Mouse (Mus musculus): ENCODE results near the gene Comtd1. TPM values are rescaled to one million over a fixed set of nuclear protein-coding genes. Genes with fewer than 3 reads are reported as not detected.
A peak's percentile ranks its signal among the peaks of the same experiment; 100 is the strongest.

Gene Comtd1
- polyA plus RNA-seq (2015; fragmentation: Nextera tagmentation; extraction: Ambion mirVana): 67.3 and 70.5 TPM in 2 replicates

- Histone ChIP-seq H3K4me3 (ENCODE audit: low read depth, low read length) (peak within 1 kb of the TSS; percentile 63), H3K9me3 (ENCODE audit: control insufficient read depth) (no peaks in the 10 kb centered on the region), H3K9ac (ENCODE audit: low read depth, low read length) (peak within 1 kb of the TSS; percentile 52), H3K4me2 (replicated peaks; ENCODE audit: low read depth) (peak within 1 kb of the TSS; percentile 91), H3K27ac (ENCODE audit: low read depth, low read length) (peak within 1 kb of the TSS; percentile 74), H3K27me3 (replicated peaks; ENCODE audit: control insufficient read depth, insufficient read depth, low read length) (no peaks in the 10 kb centered on the region), H3K4me1 (replicated peaks; ENCODE audit: control insufficient read depth, insufficient read depth, low read length) (no peaks in the 10 kb centered on the region; the same call in 1 of the 2 replicates), H3K36me3 (ENCODE audit: control insufficient read depth, insufficient read depth) (peaks cover 38% of the 10 kb centered on the region)
- ATAC-seq: peak; percentile 87
- peak; percentile 100 for TF ChIP-seq CTCF (IDR thresholded peaks at IDR 0.05; ENCODE audit: low read depth)
- under 1% methylated on average over 51 of the region's 51 CpGs for WGBS
Measured at GRCm38 (mm10) chr14:21848166-21849154, at the start of gene Comtd1. Comtd1 (minus strand) TSS chr14:21848977.

DNA sequence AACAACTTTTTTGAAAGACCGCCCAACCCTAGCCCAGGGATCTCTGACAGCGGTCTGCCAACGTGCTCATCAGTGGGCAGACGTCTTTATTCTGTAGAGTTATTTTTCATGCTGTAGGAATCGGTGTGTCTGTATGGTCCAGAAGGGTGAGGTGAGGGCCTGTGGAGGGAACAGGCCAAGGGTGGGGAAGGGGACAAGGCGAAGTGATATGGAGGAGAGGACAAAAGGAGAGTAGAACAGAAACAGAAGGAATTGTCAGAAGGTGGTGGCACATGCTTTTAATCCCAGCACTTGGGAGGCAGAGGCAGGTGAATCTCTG lies 43.5 kb upstream of the Comtd1 start:
- H3K4me3 ChIP-seq (ENCODE audit: low read depth, low read length): no peak overlapping the region
- TF ChIP-seq CTCF (IDR thresholded peaks at IDR 0.05; ENCODE audit: low read depth): no peak
- no peaks in the 10 kb centered on the region for H3K36me3 ChIP-seq (ENCODE audit: control insufficient read depth, insufficient read depth)
- no peak for ATAC-seq
- H3K4me1 ChIP-seq (replicated peaks; ENCODE audit: control insufficient read depth, insufficient read depth, low read length): no peaks in the 10 kb centered on the region
- no peaks in the 10 kb centered on the region for H3K27me3 ChIP-seq (replicated peaks; ENCODE audit: control insufficient read depth, insufficient read depth, low read length)
- H3K9ac ChIP-seq (ENCODE audit: low read depth, low read length): no peak overlapping the region
- WGBS: 56% methylated on average over 6 of the region's 6 CpGs
- no peak overlapping the region for H3K4me2 ChIP-seq (replicated peaks; ENCODE audit: low read depth)
- H3K9me3 ChIP-seq (ENCODE audit: control insufficient read depth): no peaks in the 10 kb centered on the region
- H3K27ac ChIP-seq (ENCODE audit: low read depth, low read length): no peak overlapping the region

- Histone ChIP-seq H3K36me3 (ENCODE audit: control insufficient read depth, insufficient read depth) (no peaks in the 10 kb centered on the region), H3K4me1 (replicated peaks; ENCODE audit: control insufficient read depth, insufficient read depth, low read length) (no peaks in the 10 kb centered on the region), H3K9me3 (ENCODE audit: control insufficient read depth) (no peaks in the 10 kb centered on the region), H3K4me3 (ENCODE audit: low read depth, low read length) (no peak overlapping the region), H3K4me2 (replicated peaks; ENCODE audit: low read depth) (0 out of 2 replicates have a peak overlapping the region, but pooled peaks have one; percentile 13), H3K27me3 (replicated peaks; ENCODE audit: control insufficient read depth, insufficient read depth, low read length) (no peaks in the 10 kb centered on the region), H3K9ac (ENCODE audit: low read depth, low read length) (no peak overlapping the region), H3K27ac (ENCODE audit: low read depth, low read length) (no peak overlapping the region)
- peak; percentile 33 for TF ChIP-seq CTCF (IDR thresholded peaks at IDR 0.05; ENCODE audit: low read depth)
- 11% methylated on average over 15 of the region's 15 CpGs for WGBS
- ATAC-seq: no peak
Measured at GRCm38 (mm10) chr14:21891581-21892340, 43.0 kb upstream of the Comtd1 start.

DNA sequence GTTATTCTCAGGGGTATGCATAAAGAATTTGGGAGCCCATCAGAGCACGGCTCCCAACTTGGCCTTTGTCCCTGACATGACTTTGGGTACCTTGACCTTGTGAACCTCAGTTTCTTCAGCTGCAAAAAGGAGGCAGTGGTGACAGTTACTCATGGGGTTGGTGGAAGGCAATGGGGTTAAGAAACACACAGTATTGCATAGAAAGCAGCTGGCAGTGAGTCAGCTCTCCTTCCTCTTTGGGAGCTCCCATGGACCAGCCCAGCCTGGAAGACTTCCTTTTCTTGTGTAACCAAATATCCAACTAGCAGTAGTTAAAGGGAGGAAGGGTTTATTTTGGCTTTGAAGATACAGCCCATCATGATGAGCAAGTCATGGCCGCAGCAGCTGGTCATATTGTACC lies 41.7 kb upstream of the Comtd1 start:
- no peaks in the 10 kb centered on the region for H3K36me3 ChIP-seq (ENCODE audit: control insufficient read depth, insufficient read depth)
- H3K9me3 ChIP-seq (ENCODE audit: control insufficient read depth): no peaks in the 10 kb centered on the region
- no peaks in the 10 kb centered on the region for H3K4me1 ChIP-seq (replicated peaks; ENCODE audit: control insufficient read depth, insufficient read depth, low read length)
- no peak for TF ChIP-seq CTCF (IDR thresholded peaks at IDR 0.05; ENCODE audit: low read depth)
- no peak overlapping the region for H3K4me2 ChIP-seq (replicated peaks; ENCODE audit: low read depth)
- ATAC-seq: no peak
- no peak overlapping the region for H3K4me3 ChIP-seq (ENCODE audit: low read depth, low read length)
- H3K27me3 ChIP-seq (replicated peaks; ENCODE audit: control insufficient read depth, insufficient read depth, low read length): no peaks in the 10 kb centered on the region
- no peak overlapping the region for H3K9ac ChIP-seq (ENCODE audit: low read depth, low read length)
- WGBS: 82% methylated on average over 2 of the region's 2 CpGs
- H3K27ac ChIP-seq (ENCODE audit: low read depth, low read length): no peak overlapping the region

DNA sequence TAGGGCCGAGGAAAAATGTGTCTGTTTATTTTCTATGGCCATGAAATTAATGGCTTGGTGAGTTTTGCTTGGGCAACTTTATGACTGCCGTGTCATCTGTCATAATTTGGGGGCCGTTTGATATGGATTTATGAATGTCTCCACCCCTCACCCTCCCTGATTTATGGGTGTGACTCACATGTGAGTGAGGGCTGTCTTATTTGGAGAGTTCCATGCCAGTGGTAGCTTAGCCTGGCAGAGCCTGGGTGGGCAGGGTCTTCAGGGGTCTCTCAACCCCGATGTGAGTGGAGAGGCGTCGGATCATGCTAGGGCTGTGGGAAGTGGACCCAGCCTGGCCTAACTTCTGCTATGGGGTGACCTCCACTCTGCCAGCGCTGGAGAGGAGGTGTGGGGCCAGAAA lies 18.0 kb upstream of the Comtd1 start:
- Histone ChIP-seq H3K36me3 (ENCODE audit: control insufficient read depth, insufficient read depth) (no peaks in the 10 kb centered on the region), H3K4me3 (ENCODE audit: low read depth, low read length) (no peak overlapping the region), H3K4me1 (replicated peaks; ENCODE audit: control insufficient read depth, insufficient read depth, low read length) (no peaks in the 10 kb centered on the region), H3K9ac (ENCODE audit: low read depth, low read length) (no peak overlapping the region), H3K27me3 (replicated peaks; ENCODE audit: control insufficient read depth, insufficient read depth, low read length) (no peaks in the 10 kb centered on the region), H3K9me3 (ENCODE audit: control insufficient read depth) (no peaks in the 10 kb centered on the region), H3K27ac (ENCODE audit: low read depth, low read length) (no peak overlapping the region), H3K4me2 (replicated peaks; ENCODE audit: low read depth) (no peak overlapping the region)
- 69% methylated on average over 7 of the region's 7 CpGs for WGBS
- no peak for TF ChIP-seq CTCF (IDR thresholded peaks at IDR 0.05; ENCODE audit: low read depth)
- no peak for ATAC-seq

DNA sequence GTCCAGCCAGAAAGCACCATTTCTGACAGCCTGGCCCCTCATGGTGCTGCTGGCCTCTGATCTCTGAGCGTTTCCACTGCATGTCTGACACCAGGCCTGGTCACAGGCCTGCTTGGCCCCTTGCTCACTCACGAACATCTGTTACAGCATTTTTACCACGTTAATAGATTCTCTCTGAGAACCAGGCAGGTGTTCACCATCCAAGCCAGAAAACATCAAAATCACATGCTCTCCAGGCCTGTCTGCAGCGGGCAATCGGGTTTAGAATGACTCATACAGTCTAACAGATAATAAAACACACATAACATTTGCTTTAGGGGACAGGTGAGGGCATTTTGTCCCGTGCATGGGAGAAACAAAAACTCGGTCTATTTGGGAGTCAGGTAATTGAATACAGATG lies 17.5 kb upstream of the Comtd1 start:
- H3K4me3 ChIP-seq (ENCODE audit: low read depth, low read length): no peak overlapping the region
- TF ChIP-seq CTCF (IDR thresholded peaks at IDR 0.05; ENCODE audit: low read depth): no peak
- H3K36me3 ChIP-seq (ENCODE audit: control insufficient read depth, insufficient read depth): no peaks in the 10 kb centered on the region
- no peak for ATAC-seq
- 24% methylated on average over 7 of the region's 7 CpGs for WGBS
- H3K9me3 ChIP-seq (ENCODE audit: control insufficient read depth): no peaks in the 10 kb centered on the region
- no peak overlapping the region for H3K9ac ChIP-seq (ENCODE audit: low read depth, low read length)
- no peaks in the 10 kb centered on the region for H3K4me1 ChIP-seq (replicated peaks; ENCODE audit: control insufficient read depth, insufficient read depth, low read length)
- no peak overlapping the region for H3K27ac ChIP-seq (ENCODE audit: low read depth, low read length)
- H3K27me3 ChIP-seq (replicated peaks; ENCODE audit: control insufficient read depth, insufficient read depth, low read length): no peaks in the 10 kb centered on the region
- no peak overlapping the region for H3K4me2 ChIP-seq (replicated peaks; ENCODE audit: low read depth)
